Mouse (Mus musculus) testis, adult 2 months (tissue): Measurements from ENCODE around the gene Polm. TPM values are rescaled to one million over a fixed set of nuclear protein-coding genes. Genes with fewer than 3 reads are reported as not detected.
A peak's percentile ranks its signal among the peaks of the same experiment; 100 is the strongest.

Experiments used
- H3K27ac ChIP-seq: fragments of 200-500 bp; 2 replicates; pipeline ENCODE4 v1.5.1; 2012; ENCODE audit warnings: low read depth, low read length; ENCODE audit not compliant: control insufficient read depth, insufficient read depth
- H3K27me3 ChIP-seq: fragments of 200-500 bp; 2 replicates; pipeline ENCODE4 v1.6.1; 2012; ENCODE audit warnings: mild to moderate bottlenecking, low read length, moderate library complexity; ENCODE audit not compliant: control insufficient read depth, insufficient read depth
- H3K36me3 ChIP-seq: fragments of 200-500 bp; 2 replicates; pipeline ENCODE4 v1.6.1; 2012; ENCODE audit warnings: mild to moderate bottlenecking, low read length; ENCODE audit not compliant: control insufficient read depth, insufficient read depth
- H3K4me1 ChIP-seq: fragments of 200-500 bp; 2 replicates; pipeline ENCODE4 v1.6.1; 2012; ENCODE audit warnings: low read length; ENCODE audit not compliant: control insufficient read depth, insufficient read depth
- H3K4me3 ChIP-seq: fragments of 200-500 bp; 2 replicates; pipeline ENCODE4 v1.5.1; 2012; ENCODE audit warnings: low read depth, mild to moderate bottlenecking, low read length, moderate library complexity, mixed read lengths; ENCODE audit not compliant: control insufficient read depth
- CTCF ChIP-seq: fragments of 200-500 bp; IDR thresholded peaks from 2 replicates; pipeline ENCODE4 v1.5.1; 2012; ENCODE audit warnings: low read depth, mild to moderate bottlenecking, inconsistent platforms, low read length, moderate library complexity; ENCODE audit not compliant: control insufficient read depth, insufficient read depth, insufficient replicate concordance
- POLR2A ChIP-seq: fragments of 200-500 bp; IDR thresholded peaks from 2 replicates; pipeline ENCODE4 v1.6.1; 2012; ENCODE audit warnings: low read depth, mild to moderate bottlenecking, inconsistent platforms, low read length, moderate library complexity; ENCODE audit not compliant: control insufficient read depth
- polyA plus RNA-seq: library from polyadenylated mRNA; depleted of rRNA; stranded (reverse); fragments of >200 nt; gene quantifications from 2 replicates; pipeline ENCODE4 v1.2.3, GENCODE M21; 2012

Polm gene
- polyA plus RNA-seq, 1 experiment, result 2.3 TPM

- no peaks in the 10 kb centered on the region for H3K27me3 ChIP-seq
- no peak overlapping the region for H3K27ac ChIP-seq
- H3K36me3 ChIP-seq, result no peaks in the 10 kb centered on the region; the same call in 1 of the 2 replicates
- peaks cover 9% of the 10 kb centered on the region for H3K4me1 ChIP-seq
- TF ChIP-seq CTCF (no peak), POLR2A (no peak)
- peak overlapping the region; percentile 26; the same call in 1 of the 2 replicates for H3K4me3 ChIP-seq
These were observed 39.6 kb upstream of the Polm start for GRCm38 (mm10) chr11:5877421-5877820.

- Histone ChIP-seq H3K27ac (no peak overlapping the region), H3K4me3 (no peak overlapping the region), H3K36me3 (peaks cover 1% of the 10 kb centered on the region), H3K4me1 (peaks cover 5% of the 10 kb centered on the region), H3K27me3 (no peaks in the 10 kb centered on the region)
- no peak for TF ChIP-seq POLR2A
- TF ChIP-seq CTCF, result no peak
These were observed 35.4 kb upstream of the Polm start for GRCm38 (mm10) chr11:5873192-5873591.

GRCm38 (mm10) chr11:5872707-5873106 lies 34.9 kb upstream of the Polm start:
- Histone ChIP-seq H3K27me3 (no peaks in the 10 kb centered on the region), H3K27ac (no peak overlapping the region), H3K36me3 (peaks cover 1% of the 10 kb centered on the region), H3K4me3 (no peak overlapping the region), H3K4me1 (0 out of 2 replicates have a peak, but pooled peaks cover 2% of the 10 kb centered on the region)
- TF ChIP-seq CTCF (no peak), POLR2A (no peak)

GRCm38 (mm10) chr11:5870069-5870468 lies 32.3 kb upstream of the Polm start:
- TF ChIP-seq POLR2A (no peak), CTCF (no peak)
- H3K27ac ChIP-seq, result no peak overlapping the region
- H3K27me3 ChIP-seq, result no peaks in the 10 kb centered on the region
- no peaks in the 10 kb centered on the region for H3K4me1 ChIP-seq
- H3K4me3 ChIP-seq, result no peak overlapping the region
- H3K36me3 ChIP-seq, result peaks cover 1% of the 10 kb centered on the region

- Histone ChIP-seq H3K27ac (no peak overlapping the region), H3K36me3 (peaks cover 1% of the 10 kb centered on the region), H3K4me1 (no peaks in the 10 kb centered on the region), H3K4me3 (no peak overlapping the region), H3K27me3 (no peaks in the 10 kb centered on the region)
- TF ChIP-seq POLR2A (no peak), CTCF (no peak)
These were observed 31.5 kb upstream of the Polm start for GRCm38 (mm10) chr11:5869331-5869730.

- Histone ChIP-seq H3K36me3 (peaks cover 1% of the 10 kb centered on the region), H3K4me1 (no peaks in the 10 kb centered on the region), H3K27ac (no peak overlapping the region), H3K27me3 (no peaks in the 10 kb centered on the region), H3K4me3 (no peak overlapping the region)
- TF ChIP-seq CTCF (no peak), POLR2A (no peak)
These were observed 30.5 kb upstream of the Polm start for GRCm38 (mm10) chr11:5868324-5868723.

- Histone ChIP-seq H3K36me3 (peaks cover under 1% of the 10 kb centered on the region), H3K27ac (no peak overlapping the region)
- TF ChIP-seq POLR2A, result no peak
- TF ChIP-seq CTCF, result no peak
These were observed 29.4 kb upstream of the Polm start for GRCm38 (mm10) chr11:5867196-5867595.

More at GRCm38 (mm10) chr11:5867196-5867595, 29.4 kb upstream of the Polm start:
- no peaks in the 10 kb centered on the region for H3K27me3 ChIP-seq
- no peak overlapping the region for H3K4me3 ChIP-seq
- H3K4me1 ChIP-seq, result peaks cover 2% of the 10 kb centered on the region; the same call in 1 of the 2 replicates
